Mouse (Mus musculus): ENCODE measurements around the gene Prdx2.

GRCm38 (mm10) chr8:84981644-84982498, 12.5 kb downstream of the Prdx2 start:
- peak; percentile 11 for TF ChIP-seq POLR2A (IDR thresholded peaks at IDR 0.05; ENCODE audit: insufficient read length, low read depth)
- no peak for TF ChIP-seq MAX (IDR thresholded peaks at IDR 0.05; ENCODE audit: low read depth)
- TF ChIP-seq TCF12 (IDR thresholded peaks at IDR 0.05; ENCODE audit: insufficient read depth, poor library complexity, severe bottlenecking), result no peak
- peak; percentile 59 for TF ChIP-seq POLR2AphosphoS2 (IDR thresholded peaks at IDR 0.05; ENCODE audit: insufficient read length, low read depth)
- no peak for TF ChIP-seq E2F4 (IDR thresholded peaks at IDR 0.05; ENCODE audit: insufficient read depth)
- peak in 1 of 3 experiments; percentile 50 for TF ChIP-seq MYOD1 (IDR thresholded peaks at IDR 0.05; ENCODE audit: control insufficient read depth in 1 of 3, insufficient read length in 2 of 3, low read depth in 2 of 3)
- TF ChIP-seq MYOG (IDR thresholded peaks at IDR 0.05; ENCODE audit: control insufficient read depth in 1 of 3, insufficient read depth in 1 of 3, insufficient read length in 2 of 3, low read depth in 2 of 3), result peak in 1 of 3 experiments; percentile 59
- TF ChIP-seq USF1 (IDR thresholded peaks at IDR 0.05; ENCODE audit: low read depth), result no peak
